Mouse (Mus musculus) E14TG2a.4 (cell line): Measurements from ENCODE around the gene Mt4.
A peak's percentile ranks its signal among the peaks of the same experiment; 100 is the strongest.

Source experiments
- H3K27me3 ChIP-seq: 2 replicates; pipeline ENCODE4 v1.6.1; 2014; ENCODE audit warnings: low read length, control low read depth; ENCODE audit not compliant: insufficient read depth
- H3K36me3 ChIP-seq: 2 replicates; pipeline ENCODE4 v1.6.1; 2014; ENCODE audit warnings: low read length, control low read depth; ENCODE audit not compliant: insufficient read depth
- H3K4me1 ChIP-seq: replicated peaks from 2 replicates; pipeline ENCODE4 v1.6.1; 2014; ENCODE audit warnings: low read depth, low read length, control low read depth
- H3K4me3 ChIP-seq: replicated peaks from 2 replicates; pipeline ENCODE4 v1.5.1; 2014; ENCODE audit warnings: mild to moderate bottlenecking, low read length
- H3K9me3 ChIP-seq: 2 replicates; pipeline ENCODE4 v1.6.1; 2014; ENCODE audit warnings: low read length, control low read depth
- CTCF ChIP-seq: conservative IDR thresholded peaks from 2 replicates; pipeline ENCODE4 v1.5.1; 2014; ENCODE audit warnings: low read length
- NANOG ChIP-seq: IDR thresholded peaks from 2 replicates; pipeline ENCODE4 v1.6.1; 2014; ENCODE audit warnings: borderline replicate concordance, low read length, mixed read lengths
- POU5F1 ChIP-seq: IDR thresholded peaks from 2 replicates; pipeline ENCODE4 v1.6.1; 2014; ENCODE audit warnings: low read length, borderline replicate concordance

The Mt4 gene

DNA sequence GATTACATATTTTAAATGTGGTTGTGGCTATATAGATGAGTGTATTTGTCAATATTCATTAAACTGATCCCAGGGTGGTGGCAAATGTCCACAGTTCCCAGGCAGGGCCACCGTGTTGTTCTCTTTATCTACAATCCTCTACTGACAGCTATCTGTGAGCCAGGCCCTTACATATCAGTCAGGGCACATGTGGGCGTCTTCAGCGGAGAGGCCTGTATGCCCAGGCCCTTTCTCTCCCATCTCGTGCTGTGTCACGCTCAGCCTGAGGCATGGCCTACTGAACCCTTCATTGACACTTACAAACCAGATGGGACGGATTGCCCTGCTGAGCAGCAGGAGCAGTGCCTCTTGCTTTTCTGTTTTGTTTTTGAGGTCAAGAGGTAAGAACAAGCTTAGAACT, 27.6 kb upstream of the Mt4 start:
- TF ChIP-seq POU5F1 (no peak), NANOG (no peak), CTCF (no peak)
- Histone ChIP-seq H3K36me3 (no peaks in the 10 kb centered on the region), H3K9me3 (no peaks in the 10 kb centered on the region), H3K27me3 (no peaks in the 10 kb centered on the region), H3K4me1 (peaks cover 15% of the 10 kb centered on the region), H3K4me3 (no peak overlapping the region)

DNA sequence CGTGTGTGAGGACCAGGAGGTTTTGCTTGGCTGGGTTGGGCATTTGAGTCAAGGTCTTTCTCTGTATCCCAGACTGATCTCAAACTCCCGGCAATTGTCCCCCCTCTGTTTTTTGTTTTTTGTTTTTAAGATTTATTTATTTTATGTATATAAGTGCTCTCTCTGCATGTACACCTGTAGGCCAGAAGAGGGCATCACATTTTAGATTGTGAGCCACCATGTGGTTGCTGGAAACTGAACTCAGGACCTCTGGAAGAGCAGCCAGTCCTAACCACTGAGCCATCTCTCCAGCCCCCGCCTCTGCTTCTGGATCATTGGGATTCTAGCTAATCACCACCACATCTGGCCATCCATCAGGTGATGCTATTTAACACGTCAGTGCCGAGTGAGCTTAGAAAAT, 27.2 kb upstream of the Mt4 start:
- no peaks in the 10 kb centered on the region for H3K27me3 ChIP-seq

GRCm38 (mm10) chr8:94110526-94111177, 26.3 kb upstream of the Mt4 start:
- H3K4me1 ChIP-seq = peaks cover 15% of the 10 kb centered on the region
- H3K36me3 ChIP-seq = no peaks in the 10 kb centered on the region
- H3K9me3 ChIP-seq = no peaks in the 10 kb centered on the region
- TF ChIP-seq NANOG (no peak), CTCF (no peak), POU5F1 (no peak)
- H3K27me3 ChIP-seq = no peaks in the 10 kb centered on the region
- H3K4me3 ChIP-seq = no peak overlapping the region

More for the DNA sequence above, 27.2 kb upstream of the Mt4 start:
- H3K9me3 ChIP-seq = no peaks in the 10 kb centered on the region
- H3K4me3 ChIP-seq = no peak overlapping the region
- TF ChIP-seq NANOG (no peak), POU5F1 (no peak), CTCF (peak; percentile 18; the same call in 1 of the 2 replicates)
- H3K4me1 ChIP-seq = peaks cover 15% of the 10 kb centered on the region
- H3K36me3 ChIP-seq = no peaks in the 10 kb centered on the region

GRCm38 (mm10) chr8:94113435-94113834, 23.6 kb upstream of the Mt4 start:
- Histone ChIP-seq H3K9me3 (no peaks in the 10 kb centered on the region), H3K4me3 (no peak overlapping the region), H3K27me3 (0 out of 2 replicates have a peak, but pooled peaks cover 3% of the 10 kb centered on the region), H3K36me3 (no peaks in the 10 kb centered on the region), H3K4me1 (peaks cover 23% of the 10 kb centered on the region)
- no peak for TF ChIP-seq NANOG
- TF ChIP-seq POU5F1 = no peak
- TF ChIP-seq CTCF = no peak

DNA sequence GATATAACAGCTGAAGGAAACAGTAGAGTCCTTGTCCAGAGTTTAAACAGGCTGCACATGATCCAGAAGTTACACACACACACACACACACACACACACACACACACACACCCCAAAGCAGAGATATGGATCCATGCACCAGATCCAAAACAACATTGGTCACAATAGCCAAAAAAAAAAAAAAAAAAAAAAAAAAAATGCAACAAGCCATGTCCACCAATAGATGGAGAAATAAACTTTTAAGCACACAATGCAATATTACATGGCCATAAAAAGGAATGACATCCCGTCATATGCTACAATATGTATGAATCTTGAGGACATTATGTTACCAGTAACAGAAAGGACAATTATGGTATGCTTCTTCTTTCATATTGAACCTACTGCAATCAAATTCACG, 23.0 kb upstream of the Mt4 start:
- H3K9me3 ChIP-seq = no peaks in the 10 kb centered on the region
- peaks cover 28% of the 10 kb centered on the region for H3K4me1 ChIP-seq
- no peak overlapping the region for H3K4me3 ChIP-seq
- TF ChIP-seq NANOG = no peak
- H3K36me3 ChIP-seq = no peaks in the 10 kb centered on the region
- 0 out of 2 replicates have a peak, but pooled peaks cover 3% of the 10 kb centered on the region for H3K27me3 ChIP-seq

GRCm38 (mm10) chr8:94118776-94119430, 18.1 kb upstream of the Mt4 start:
- TF ChIP-seq POU5F1 (no peak), CTCF (no peak), NANOG (no peak)
- peaks cover 44% of the 10 kb centered on the region for H3K4me1 ChIP-seq
- 0 out of 2 replicates have a peak, but pooled peaks cover 3% of the 10 kb centered on the region for H3K27me3 ChIP-seq
- H3K4me3 ChIP-seq = no peak overlapping the region
- H3K36me3 ChIP-seq = no peaks in the 10 kb centered on the region
- no peaks in the 10 kb centered on the region for H3K9me3 ChIP-seq

DNA sequence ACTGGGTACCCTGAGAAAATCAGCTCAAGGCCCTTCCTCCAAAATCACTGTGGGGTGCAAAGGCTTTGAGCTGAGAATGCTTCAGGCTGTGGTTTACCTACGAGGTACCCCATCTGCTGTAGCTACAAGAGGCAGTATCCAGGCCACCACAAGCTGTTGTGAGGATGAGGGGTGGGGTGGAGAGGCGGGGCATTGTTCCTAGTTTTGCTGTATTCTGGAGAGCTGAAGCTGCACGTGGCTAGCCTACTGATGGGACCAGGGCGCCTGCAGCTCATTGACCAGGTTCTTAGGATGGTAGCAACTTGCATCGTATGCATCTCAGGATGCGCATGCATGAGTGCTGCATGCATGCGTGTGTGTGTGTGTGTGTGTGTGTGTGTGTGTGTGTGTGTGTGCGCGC, 15.4 kb upstream of the Mt4 start:
- no peak for TF ChIP-seq POU5F1
- no peak for TF ChIP-seq CTCF
- no peak for TF ChIP-seq NANOG
- no peaks in the 10 kb centered on the region for H3K9me3 ChIP-seq
- no peak overlapping the region for H3K4me3 ChIP-seq
- H3K4me1 ChIP-seq = peaks cover 44% of the 10 kb centered on the region
- H3K27me3 ChIP-seq = peaks cover 10% of the 10 kb centered on the region; the same call in 1 of the 2 replicates
- H3K36me3 ChIP-seq = no peaks in the 10 kb centered on the region

GRCm38 (mm10) chr8:94122711-94123468, 14.1 kb upstream of the Mt4 start:
- no peak overlapping the region for H3K4me3 ChIP-seq
- TF ChIP-seq POU5F1 (no peak), CTCF (no peak), NANOG (no peak)
- peaks cover 39% of the 10 kb centered on the region for H3K4me1 ChIP-seq
- H3K27me3 ChIP-seq = peaks cover 17% of the 10 kb centered on the region; the same call in 1 of the 2 replicates
- H3K36me3 ChIP-seq = no peaks in the 10 kb centered on the region
- no peaks in the 10 kb centered on the region for H3K9me3 ChIP-seq
